Mouse (Mus musculus) megakaryocyte, adult 5-6 weeks (primary cell): ENCODE results near the gene Foxp3. TPM values are rescaled to one million over a fixed set of nuclear protein-coding genes. Genes with fewer than 3 reads are reported as not detected.

Experiments
- ATAC-seq: 2 replicates; pipeline ENCODE4 v1.8.0; 2016; ENCODE audit warnings: mild to moderate bottlenecking, inconsistent platforms; ENCODE audit not compliant: poor library complexity, severe bottlenecking
- total RNA-seq, 2 experiments: library from RNA; stranded (forward) in 1 of 2; stranded (reverse) in 1 of 2; fragments of 153-499, 151-499 nt in 1 of 2; fragments of 221-1000, 200-1000 nt in 1 of 2; gene quantifications; 2 replicates each; pipeline versions ENCODE4 v1.2.3 to v1.2.4; 2015 to 2017

Gene Foxp3
- 0.41 TPM in 1 of 2 replicates, not detected in the other for total RNA-seq (2015)
- total RNA-seq (2017), result 0.49 and 0.66 TPM in 2 replicates

- peak; percentile 19; the same call in 1 of the 2 replicates for ATAC-seq
Observed at GRCm38 (mm10) chrX:7573176-7574086, at the start of gene Foxp3. TSS of gene Foxp3 (plus strand) at chrX:7573644.

- ATAC-seq, result no peak
Observed at GRCm38 (mm10) chrX:7524961-7525360, 48.5 kb upstream of the Foxp3 start.

DNA sequence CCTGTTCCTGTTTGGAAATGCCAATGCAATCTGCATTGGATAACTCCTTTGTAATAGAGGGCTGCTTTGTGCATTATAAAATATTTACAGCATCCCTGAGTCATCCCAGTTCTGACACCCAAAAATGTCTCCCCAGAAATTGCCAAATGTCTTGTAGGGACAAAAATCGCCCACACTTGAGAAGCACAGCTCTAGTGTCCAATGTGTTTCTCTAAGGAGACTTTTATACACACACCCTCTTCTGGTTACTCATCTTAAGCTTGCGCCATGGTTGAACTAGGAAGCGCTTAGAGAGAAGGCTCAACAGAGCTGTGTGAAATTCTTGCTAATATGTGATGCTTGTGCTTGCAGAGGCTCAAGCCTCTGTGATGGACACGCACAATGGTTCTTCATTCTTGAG lies 20.0 kb upstream of the Foxp3 start:
- ATAC-seq, result no peak

- peak; percentile 80 for ATAC-seq
Observed at GRCm38 (mm10) chrX:7563076-7563475, 10.4 kb upstream of the Foxp3 start.

- no peak for ATAC-seq
Observed at GRCm38 (mm10) chrX:7566352-7566751, 7.1 kb upstream of the Foxp3 start.

- no peak for ATAC-seq
Observed at GRCm38 (mm10) chrX:7567491-7567890, 6.0 kb upstream of the Foxp3 start.

DNA sequence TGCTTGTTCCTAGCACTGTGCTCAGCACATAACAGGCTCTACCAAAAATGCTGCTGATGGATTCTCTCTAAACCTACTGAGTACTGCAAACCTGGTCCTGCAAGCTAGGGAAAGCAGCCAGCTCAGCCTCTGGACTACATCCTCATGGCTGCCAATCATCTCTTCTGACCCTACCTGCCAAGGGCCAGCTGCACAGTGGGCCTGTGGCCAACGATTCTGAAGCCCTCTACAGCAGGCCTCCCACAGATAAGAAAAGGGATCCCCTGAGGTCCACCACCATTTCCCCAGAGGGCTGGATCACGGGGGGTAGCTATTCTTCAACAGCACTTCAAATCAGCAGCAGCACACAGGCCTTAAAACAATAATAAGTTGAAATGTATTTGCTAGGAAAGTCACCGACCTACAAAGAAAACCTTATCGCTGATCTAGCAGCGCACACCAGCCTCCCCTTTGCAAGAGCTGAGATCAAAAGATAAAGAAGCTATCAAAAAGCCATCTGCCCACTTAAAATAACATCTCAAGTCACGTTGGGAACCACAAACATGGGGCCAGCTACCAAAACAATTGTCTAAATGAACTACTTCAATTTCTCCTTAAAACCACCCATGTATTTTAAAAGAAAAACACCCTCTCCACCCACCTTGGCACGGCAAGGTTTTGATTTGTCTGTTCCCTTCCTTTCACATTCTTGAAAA lies 2.8 kb upstream of the Foxp3 start:
- no peak for ATAC-seq

DNA sequence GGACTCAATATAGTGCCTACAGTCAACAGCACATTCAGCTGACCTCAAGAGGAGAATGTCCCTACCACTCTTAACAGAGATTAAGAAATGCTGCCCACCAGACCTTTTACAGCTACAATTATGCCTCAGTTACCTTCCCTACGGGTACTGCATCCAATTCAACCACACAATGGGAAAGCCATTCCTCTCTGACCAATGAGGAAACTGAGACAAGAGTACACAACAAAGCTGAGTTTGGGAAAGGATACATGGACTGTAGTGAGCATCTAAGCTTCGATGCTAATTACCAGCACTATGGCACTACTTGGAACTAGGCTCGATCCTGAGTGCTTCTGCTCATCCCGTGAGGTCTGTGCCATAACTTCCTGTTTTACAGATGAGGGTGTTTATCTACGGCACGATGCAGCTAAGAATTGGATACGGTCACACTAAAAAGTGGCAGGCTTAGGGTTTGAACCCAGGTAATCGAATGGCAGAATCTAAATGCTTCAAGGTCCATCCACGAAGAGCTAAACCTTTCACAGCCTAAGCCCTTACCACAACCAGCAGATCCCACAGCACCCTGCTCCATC lies 1.8 kb upstream of the Foxp3 start:
- no peak for ATAC-seq

- ATAC-seq, result no peak
Observed at GRCm38 (mm10) chrX:7572466-7572865, 978 bp upstream of the Foxp3 start.

DNA sequence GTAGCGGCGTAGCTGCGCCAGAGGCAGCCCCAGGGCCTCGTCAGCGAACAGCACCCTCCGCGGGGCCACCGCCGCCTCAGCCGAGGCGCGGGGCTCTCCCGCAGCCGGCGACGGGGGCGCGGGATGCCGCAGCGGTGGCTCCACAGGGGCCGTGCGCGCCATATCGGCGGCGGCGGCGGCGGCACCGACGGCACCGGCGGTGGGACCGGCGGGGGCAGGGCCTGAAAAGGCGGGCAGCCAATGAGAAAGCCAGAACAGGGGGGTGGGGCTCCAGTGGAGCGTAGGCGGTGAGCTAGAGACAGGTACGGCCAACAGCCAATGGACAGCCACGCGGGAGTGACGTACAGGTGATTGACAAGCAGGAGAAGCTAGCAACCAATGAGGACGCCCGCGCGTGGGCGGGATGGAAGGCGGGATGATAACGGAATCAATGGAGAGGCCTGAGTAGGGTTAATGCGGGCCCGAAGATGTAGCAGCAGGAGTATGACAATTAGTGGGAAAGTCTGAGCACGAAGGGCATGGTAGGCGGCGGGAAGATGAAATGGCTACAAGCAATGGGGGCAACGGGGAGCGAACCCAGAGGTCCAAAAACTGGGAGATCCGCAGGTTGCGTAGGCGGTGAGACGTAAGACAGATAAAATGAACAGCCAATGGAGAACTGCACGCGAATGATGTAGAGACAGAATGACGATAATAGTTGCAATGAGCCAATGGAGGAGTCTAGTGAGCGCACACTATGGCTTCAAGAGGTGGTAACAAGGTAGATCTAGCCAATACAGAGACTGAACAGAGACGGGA lies 842 bp downstream of the Foxp3 start, which contains the start of gene Ppp1r3f:
Ppp1r3f (minus strand) TSS at position 197 of the 798 bp plus-strand sequence.
- peak; percentile 98 for ATAC-seq

DNA sequence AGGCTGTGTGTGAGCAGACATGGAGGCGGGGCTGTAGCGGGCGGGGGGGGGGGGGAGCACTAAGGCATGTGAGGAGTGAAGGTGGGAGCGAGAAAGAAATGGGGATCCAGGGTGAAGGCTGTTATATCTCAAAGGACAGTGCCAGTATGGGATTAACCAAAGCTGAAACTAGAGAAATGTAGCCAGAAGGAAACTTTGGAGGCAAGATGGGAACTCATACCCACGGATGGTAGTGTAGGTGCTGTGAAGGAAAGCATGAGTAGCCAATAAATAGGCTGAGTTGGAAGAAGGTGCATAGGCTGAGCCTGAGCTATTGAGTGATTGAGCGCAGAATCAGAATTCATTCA lies 1.4 kb downstream of the Foxp3 start:
- ATAC-seq, result no peak

DNA sequence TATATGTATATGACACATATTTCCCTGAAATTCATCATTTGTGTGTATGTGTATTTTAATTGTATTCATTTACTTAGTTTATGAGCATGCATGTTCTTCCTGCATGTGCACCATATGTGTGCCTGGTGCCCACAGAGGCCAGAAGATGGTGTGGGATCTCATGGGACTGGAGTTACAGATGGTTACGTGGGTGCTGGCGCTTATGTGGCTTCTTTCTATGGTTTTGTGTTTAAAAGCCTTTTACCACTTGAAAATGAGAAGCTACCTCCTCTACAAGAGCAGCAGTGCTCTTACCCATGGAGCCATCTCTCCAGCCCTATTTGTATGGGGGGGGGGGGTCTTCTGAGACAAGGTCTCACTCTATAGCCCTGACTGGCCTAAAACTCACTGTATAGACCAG lies 7.7 kb downstream of the Foxp3 start:
- no peak for ATAC-seq

DNA sequence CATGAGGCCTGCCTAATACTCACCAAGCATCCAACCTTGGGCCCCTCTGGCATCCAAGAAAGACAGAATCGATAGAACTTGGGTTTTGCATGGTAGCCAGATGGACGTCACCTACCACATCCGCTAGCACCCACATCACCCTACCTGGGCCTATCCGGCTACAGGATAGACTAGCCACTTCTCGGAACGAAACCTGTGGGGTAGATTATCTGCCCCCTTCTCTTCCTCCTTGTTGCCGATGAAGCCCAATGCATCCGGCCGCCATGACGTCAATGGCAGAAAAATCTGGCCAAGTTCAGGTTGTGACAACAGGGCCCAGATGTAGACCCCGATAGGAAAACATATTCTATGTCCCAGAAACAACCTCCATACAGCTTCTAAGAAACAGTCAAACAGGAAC lies 10.4 kb downstream of the Foxp3 start:
- no peak for ATAC-seq

GRCm38 (mm10) chrX:7586356-7586755 lies 12.9 kb downstream of the Foxp3 start:
- no peak for ATAC-seq

DNA sequence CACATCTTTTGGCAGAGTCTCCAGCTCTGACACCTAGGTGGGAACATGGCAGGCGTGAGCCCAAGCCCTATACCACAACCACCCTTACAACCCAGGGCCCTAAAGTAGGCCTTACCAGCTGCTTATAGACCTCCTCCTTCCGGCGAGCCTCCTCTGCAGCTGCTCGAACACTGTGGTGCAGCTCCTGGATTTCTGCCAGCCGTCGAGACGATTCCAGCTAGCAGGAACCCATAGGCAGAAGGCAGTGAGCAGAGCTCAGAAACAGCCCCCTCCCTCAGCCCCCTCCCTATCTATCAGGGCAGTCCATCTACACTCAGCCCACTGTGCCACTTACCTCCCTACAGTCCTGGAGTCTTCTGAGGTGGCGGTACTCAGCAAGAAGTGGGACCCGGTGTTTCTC lies 21.9 kb downstream of the Foxp3 start:
- ATAC-seq, result no peak

- ATAC-seq, result peak; percentile 72
Observed at GRCm38 (mm10) chrX:7604004-7604403, 30.6 kb downstream of the Foxp3 start.

GRCm38 (mm10) chrX:7604879-7605574 lies 31.6 kb downstream of the Foxp3 start, which contains the start of gene Ccdc22:
TSS of gene Ccdc22 (minus strand) at chrX:7605517.
- peak; percentile 97 for ATAC-seq

- 0 out of 2 replicates have a peak, but pooled peaks have one; percentile 7 for ATAC-seq
Observed at GRCm38 (mm10) chrX:7605575-7605941, 32.1 kb downstream of the Foxp3 start.

- no peak for ATAC-seq
Observed at GRCm38 (mm10) chrX:7606783-7607182, 33.3 kb downstream of the Foxp3 start, which contains the start of gene Cacna1f. TSS of gene Cacna1f (plus strand) at chrX:7607083.

- no peak for ATAC-seq
Observed at GRCm38 (mm10) chrX:7610035-7610434, 36.6 kb downstream of the Foxp3 start.
